Mouse (Mus musculus): Measurements from ENCODE around the gene Wdr60. TPM values are rescaled to one million over a fixed set of nuclear protein-coding genes. Genes with fewer than 3 reads are reported as not detected.

Wdr60 gene
- total RNA-seq, 2 experiments from 2014 or later, result 17.2 to 18.2 TPM

GRCm38 (mm10) chr12:116194641-116195040 lies 68.2 kb downstream of the Wdr60 start:
- DNase-seq (ENCODE audit: low spot score in 2 of 2), result no peak

DNA sequence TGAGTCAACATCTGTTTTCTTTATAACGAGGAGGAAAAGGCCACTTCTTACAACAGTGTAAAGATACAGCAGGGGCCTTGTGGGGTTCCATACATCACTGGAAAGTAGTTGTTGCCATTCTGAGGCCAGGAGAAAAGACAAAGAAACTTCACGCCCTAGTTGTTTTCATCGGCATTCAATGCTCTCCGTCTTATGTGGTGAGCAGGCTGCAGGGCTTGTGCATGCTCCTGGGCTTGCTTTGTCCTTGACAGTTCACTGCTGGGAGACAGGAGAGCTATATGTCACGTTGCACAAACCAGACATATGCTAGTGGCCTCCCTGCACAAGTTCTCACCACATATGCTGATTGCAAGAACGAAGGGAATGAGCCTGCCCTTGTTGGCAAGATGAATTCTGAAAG lies 68.9 kb downstream of the Wdr60 start:
- DNase-seq (ENCODE audit: low spot score in 2 of 2), result no peak

DNA sequence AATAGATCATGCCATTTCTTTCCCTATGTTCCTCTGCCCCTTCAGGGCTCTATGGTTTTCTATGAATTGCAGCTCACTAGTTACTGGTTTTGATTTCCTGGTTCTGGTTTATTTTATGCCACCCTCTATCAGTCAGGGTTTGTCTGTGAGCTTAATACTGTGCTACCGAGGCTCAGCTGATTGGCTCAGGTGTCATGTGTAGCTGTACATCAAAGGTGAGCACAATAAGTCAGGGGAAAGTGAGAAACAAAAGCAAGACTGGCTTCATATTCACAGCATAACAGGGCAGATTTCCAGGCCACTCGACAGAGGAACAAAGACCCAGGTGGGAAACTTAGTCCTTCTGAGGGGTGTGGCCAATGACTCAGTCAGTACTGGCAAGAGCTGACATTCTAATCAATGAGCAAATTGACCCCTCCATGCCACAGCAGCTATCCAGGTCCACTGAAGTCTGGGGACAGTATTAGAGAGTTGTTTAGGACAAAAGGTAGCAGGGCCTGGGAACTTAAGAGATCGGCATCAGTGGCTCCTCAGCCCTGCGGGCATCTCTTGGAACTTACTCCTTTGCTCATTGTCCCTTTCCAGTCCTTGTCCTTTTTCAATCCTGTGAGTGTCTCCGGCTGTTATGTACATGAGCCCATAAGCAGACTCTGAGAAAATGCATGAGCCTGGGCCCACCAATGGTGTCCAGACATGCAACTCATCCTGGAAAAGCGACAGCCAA lies 79.4 kb downstream of the Wdr60 start:
- DNase-seq (ENCODE audit: low spot score in 2 of 2), result no peak

DNA sequence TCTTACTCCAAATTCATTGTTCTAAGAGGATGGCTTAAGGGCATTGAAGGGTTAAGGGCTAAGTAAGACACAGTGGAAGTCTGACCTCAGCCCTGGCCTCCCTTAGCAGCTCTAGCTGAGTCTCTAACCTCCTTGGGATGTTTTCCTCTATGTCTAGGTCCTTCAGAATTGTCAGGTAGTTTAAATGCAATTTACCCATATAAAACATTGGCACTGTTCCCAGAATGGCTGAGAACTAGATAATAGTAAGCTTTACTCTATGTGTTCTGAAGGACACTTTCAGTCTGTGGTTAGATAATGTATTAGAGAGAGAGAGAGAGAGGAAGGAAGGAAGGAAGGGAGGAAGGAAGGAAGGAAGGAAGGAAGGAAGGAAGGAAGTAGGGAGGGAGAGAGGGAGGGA lies 80.4 kb downstream of the Wdr60 start:
- DNase-seq (ENCODE audit: low spot score in 2 of 2), result no peak

GRCm38 (mm10) chr12:116181436-116182050 lies 81.3 kb downstream of the Wdr60 start:
- no peak for DNase-seq (ENCODE audit: low spot score in 2 of 2)

DNA sequence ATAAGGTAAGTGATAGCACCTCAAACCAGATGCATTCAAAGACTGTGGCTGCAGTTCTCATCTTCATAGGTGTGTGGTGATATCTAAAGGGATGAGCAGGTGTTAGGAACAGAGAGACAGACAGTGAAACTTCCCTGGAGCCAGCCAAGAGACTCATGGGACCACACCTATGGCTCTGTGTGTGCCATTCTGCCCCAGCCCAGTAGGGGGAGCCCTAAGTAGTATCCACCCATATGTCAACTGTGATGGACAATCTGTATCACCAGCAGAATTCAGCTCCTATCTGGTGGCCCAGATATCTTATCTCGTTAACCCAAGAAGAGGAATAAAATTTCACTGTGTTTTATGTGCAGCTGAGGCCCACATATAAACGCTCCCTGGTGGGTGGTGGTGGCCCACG lies 85.9 kb downstream of the Wdr60 start:
- DNase-seq (ENCODE audit: low spot score in 2 of 2), result no peak

GRCm38 (mm10) chr12:116169666-116170065 lies 93.2 kb downstream of the Wdr60 start:
- DNase-seq (ENCODE audit: low spot score in 2 of 2), result no peak

DNA sequence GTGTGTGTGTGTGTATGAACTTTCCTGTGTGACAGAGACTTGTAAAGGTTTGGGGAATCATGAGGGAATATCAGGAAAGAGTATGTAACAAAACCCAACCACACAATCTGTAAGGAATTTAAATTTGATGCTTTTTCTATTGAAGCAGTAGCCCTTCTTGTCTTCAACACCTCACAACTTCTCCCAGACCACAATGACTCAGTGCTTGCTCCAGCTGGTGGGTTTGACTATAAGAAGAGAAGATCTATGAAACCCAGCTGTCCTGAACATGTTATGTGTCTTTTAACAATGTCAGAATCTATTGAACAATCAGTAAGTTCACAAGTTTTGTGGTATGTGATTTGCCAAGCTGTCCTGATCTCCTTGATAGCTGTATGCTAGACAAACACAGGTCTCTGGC lies 97.5 kb downstream of the Wdr60 start:
- no peak for DNase-seq (ENCODE audit: low spot score in 2 of 2)

- DNase-seq (ENCODE audit: low spot score in 2 of 2), result no peak
Measured at GRCm38 (mm10) chr12:116159695-116160094, 103.1 kb downstream of the Wdr60 start.

DNA sequence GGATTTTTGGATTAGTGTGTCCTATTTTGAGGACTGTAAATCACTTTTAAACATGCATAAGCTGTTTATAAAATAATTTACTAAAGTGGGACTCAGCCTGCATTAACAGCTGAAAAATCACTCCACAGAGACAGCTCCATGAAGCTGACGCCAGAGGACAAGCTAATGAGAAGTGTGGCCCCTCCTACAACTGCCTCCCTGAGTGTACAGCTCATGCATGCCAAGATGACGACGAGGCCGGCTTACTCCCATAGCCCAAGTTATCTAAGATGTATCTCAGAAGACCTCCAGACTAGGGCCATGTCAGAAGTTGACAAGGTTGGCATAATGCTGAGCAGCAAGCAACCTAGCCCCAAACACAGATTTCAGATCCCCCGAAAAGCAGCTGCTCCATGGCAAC lies 103.6 kb downstream of the Wdr60 start:
- DNase-seq (ENCODE audit: low spot score in 2 of 2), result no peak

- no peak for DNase-seq (ENCODE audit: low spot score in 2 of 2)
Measured at GRCm38 (mm10) chr12:116156792-116157532, 105.9 kb downstream of the Wdr60 start.

Small RNA genes within 50 kb of the gene (microRNA-seq; reads per million reads assigned to microRNA genes)
- gene Gm23190, result 0 reads per million in 2 experiments

Other genes with a start within 250 kb of the Wdr60 start
- gene Zfp386, start 215.3 kb downstream of the Wdr60 start, total RNA-seq (2021), result 10 to 100 TPM; 24.6 to 30.7 TPM
- 1 to 10 TPM; 1.0 to 1.3 TPM for gene Vipr2, start 185.3 kb downstream of the Wdr60 start, total RNA-seq (2021)
- not detected for gene Gm11027, start 12.4 kb upstream of the Wdr60 start, total RNA-seq (2021)
- gene Esyt2, start 18.2 kb upstream of the Wdr60 start, total RNA-seq (2021), result 10 to 100 TPM; 57.8 to 58.5 TPM
- 1 to 10 TPM; 5.7 to 7.0 TPM for gene Ncapg2, start 142.4 kb upstream of the Wdr60 start, total RNA-seq (2021)
- 100 to 1,000 TPM; 307 to 332 TPM for gene Ptprn2, start 222.7 kb upstream of the Wdr60 start, total RNA-seq (2021)